Mouse (Mus musculus) right cerebral cortex, postnatal 4 days (tissue): ENCODE measurements at regions not wholly inside any gene's neighbourhood (a gene's known extent, or its start where the extent isn't known, plus 50 kb on each side); places are given as distances from the start of the nearest gene placed in this dataset.
"Not testable (repeated sequence)": the region's sequence is repeated elsewhere in the genome, so short reads cannot be mapped to it uniquely, and the experiment has no call there.

Experiments
- DNase-seq: peaks from one replicate; pipeline ENCODE4 v3.0.0-alpha.2; 2022

DNA sequence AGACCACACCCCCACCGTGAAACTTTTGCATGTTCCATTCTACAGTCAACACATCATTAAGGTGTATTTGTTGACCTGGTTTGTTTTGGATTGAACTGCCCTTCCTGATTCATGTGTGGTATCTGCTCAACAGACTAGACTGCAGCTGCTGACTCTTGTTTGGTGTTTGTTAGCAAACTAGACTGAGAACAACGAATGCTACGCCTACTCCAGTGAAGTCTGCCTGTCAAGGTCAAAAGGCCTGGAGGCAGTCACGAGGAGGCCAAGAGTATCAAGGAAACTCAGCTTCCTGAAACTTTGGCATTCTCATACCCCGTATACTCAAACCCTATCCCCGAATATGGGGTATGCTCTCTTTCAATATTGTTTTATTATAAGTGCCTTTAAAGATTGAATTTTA lies 194.2 kb upstream of the Spin1 start:
- DNase-seq = not testable (repeated sequence)

- DNase-seq = no peak
Measured at GRCm38 (mm10) chr13:50906910-50907309, 193.8 kb upstream of the Spin1 start.

DNA sequence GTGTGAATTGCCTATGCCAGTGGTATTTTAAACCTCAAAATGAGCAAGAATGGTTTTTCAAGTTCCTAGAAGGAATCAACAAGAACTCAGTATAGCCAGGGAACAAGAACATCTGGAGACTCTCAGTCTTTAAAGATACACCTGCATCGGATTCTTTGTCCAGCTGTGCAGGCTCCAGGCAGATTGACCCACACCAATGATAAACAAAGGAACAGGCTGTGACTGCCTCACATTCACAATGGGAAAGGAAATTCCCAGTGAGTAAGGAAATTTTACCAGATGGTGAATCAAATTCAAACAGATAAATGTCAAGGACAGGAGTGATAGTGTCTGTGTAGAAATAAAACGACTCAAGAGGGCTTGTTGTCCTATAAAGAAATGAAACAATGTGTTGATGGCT lies 187.9 kb upstream of the Spin1 start:
- not testable (repeated sequence) for DNase-seq

- DNase-seq = not testable (repeated sequence)
Measured at GRCm38 (mm10) chr13:50934017-50934416, 166.7 kb upstream of the Spin1 start.

GRCm38 (mm10) chr13:50942561-50942960 lies 158.1 kb upstream of the Spin1 start:
- DNase-seq = no peak

- peak; percentile 88 for DNase-seq
Measured at GRCm38 (mm10) chr13:50949545-50950226, 151.0 kb upstream of the Spin1 start.

DNA sequence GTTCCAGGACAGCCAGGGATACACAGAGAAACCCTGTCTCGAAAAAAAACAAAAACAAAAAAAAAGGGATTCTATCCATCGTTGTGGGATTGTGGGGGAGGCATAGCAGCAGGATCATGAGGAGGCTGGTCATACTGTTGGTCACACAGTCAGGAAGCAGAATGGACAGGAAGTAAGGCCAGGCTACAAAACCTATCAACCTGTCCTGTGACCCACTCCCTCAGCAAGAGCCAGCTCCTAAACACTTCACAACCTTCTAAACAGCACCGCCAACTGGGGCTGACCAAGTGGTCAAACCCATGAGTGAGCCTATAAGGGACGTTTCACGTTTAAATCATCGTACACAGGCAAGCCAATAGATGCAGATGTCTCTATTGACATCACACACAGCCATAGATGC lies 146.0 kb upstream of the Spin1 start:
- DNase-seq = no peak

DNA sequence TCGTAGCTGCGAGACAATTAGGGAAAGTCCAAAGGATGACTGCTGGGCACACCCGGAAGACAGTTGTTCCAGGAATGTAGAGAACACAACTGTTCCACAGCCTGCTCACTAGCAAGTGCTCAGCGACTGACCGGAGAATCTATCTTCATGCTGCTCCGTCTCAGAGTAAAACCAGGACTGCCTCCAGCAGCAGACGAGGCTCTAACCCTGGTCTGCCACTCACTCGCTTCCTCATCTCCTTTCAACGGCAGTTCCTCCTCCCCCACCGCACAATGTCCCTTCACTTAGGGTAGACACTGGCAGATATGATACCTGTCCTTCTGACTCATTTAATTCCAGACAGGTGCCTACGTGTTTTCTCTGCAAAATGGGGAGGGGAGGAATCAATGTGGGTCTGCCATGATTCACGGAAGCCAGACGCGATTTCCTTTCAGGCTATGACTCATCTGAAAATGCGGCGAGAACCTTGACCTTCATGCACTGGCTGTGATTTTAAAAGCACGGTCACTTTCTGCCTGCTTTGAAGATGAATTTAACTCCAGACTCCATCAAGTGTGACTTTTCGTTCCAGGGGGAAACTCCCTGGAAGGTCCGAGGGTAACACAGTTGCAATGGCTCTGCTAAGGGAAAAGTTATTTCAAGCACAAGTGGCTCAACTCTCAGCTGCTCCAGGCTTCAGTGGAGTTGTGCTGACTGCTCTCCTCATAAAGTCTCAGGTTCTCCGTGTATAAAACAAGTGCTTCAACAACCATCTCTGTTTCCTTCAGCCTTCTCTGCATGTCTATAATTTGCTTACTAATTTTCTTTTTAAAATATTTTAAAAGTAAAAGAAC lies 142.4 kb upstream of the Spin1 start:
- no peak for DNase-seq

DNA sequence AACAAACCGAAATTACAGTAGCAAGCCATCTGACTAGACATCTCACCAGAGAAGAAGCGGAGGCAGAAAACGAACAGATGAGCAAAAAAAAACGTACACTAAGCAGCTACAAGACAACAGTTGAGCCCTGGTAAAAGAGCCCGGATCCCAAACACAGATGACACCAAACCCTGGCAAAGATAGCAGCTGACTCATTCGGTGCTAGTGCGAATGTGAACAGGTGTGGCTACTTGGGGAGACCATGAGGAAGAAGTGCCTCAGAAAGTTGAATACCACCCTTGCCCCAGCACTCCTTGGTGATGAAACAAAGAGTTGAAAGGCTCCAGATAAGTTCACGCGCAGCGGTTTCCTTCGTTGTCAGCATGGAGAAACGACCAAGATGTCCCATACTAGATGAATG lies 139.8 kb upstream of the Spin1 start:
- DNase-seq = no peak

- peak; percentile 22 for DNase-seq
Measured at GRCm38 (mm10) chr13:50964070-50964469, 136.6 kb upstream of the Spin1 start.

GRCm38 (mm10) chr13:50965041-50965440 lies 135.6 kb upstream of the Spin1 start:
- not testable (repeated sequence) for DNase-seq

DNA sequence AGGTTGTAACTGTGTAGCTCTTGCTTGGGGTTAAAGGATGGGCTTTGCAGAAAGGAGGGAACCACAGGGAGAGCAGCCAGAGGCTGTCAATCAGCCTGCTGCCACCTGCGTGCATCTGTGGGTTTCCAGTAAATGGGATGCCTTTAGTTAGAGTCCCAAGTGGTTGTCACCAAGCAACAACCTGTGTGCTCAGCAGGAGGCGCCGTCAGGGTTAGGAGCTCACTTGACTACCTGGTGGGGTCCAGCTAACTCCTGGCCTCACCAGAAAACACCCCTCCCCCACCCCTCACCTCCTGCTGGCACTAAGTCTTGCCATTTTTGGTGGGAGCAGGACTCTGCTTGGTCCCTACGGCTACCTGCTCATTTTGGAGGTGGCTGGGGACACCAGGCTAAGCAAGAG lies 135.0 kb upstream of the Spin1 start:
- DNase-seq = no peak

DNA sequence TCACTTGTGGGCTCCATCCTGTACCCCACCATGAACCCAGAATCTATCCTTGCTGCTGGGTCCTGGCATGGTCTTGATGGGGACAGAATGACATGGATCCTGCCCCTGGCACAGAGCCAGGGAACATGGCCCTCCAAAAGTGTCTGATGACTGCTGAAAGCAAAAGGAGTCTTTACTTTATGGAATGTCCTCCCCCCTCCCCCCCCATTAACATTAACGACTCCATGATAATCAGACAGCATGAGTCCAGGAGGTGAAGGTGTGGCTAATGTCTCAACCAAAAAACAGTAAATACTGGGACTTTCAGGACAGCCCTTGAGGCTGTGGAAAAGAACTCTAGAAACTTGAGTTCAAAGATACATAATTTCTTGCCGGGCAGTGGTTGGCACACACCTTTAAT lies 133.9 kb upstream of the Spin1 start:
- DNase-seq = no peak

- DNase-seq = no peak
Measured at GRCm38 (mm10) chr13:50973379-50973778, 127.3 kb upstream of the Spin1 start.

GRCm38 (mm10) chr13:50975306-50975920 lies 125.3 kb upstream of the Spin1 start:
- DNase-seq = no peak

DNA sequence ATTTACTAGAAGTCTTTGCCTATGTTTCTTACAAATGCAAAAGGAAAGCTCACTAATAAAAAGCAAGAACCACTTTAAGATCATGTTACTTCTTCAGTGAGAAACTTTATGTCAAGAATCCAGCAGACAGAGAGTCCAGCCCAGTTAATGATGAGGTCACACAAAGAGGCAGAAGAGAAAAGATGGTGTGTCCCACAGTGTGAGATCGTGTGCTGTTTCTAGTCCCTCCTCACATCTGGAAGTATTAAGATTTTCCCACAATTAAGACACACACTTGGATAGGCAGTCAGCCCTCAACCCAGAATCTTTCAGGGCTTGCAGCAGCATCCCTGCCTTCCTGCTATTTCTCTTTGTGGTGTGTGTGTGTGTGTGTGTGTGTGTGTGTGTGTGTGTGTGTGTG lies 118.7 kb upstream of the Spin1 start:
- DNase-seq = no peak

DNA sequence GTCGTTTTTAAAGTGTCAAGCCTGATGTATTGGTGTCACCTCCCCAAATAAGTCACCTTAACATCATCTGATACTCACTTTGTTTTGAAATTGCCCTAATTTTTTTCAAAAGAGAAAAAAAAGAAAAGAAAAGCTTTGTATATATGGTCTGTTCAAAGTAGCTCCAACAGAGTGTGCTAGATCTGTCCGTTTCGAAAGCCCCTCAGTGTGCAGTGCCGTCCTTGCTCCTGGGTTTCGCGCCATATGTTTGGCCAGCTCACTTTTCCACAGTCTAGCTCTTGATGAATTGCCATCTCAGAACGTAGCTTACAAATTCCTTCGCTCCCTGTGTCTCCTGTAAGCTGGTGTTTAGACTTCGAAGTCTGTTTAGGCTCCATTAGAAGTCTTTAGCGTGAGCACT lies 117.7 kb upstream of the Spin1 start:
- DNase-seq = no peak

GRCm38 (mm10) chr13:50991726-50992432 lies 108.8 kb upstream of the Spin1 start:
- DNase-seq = no peak

DNA sequence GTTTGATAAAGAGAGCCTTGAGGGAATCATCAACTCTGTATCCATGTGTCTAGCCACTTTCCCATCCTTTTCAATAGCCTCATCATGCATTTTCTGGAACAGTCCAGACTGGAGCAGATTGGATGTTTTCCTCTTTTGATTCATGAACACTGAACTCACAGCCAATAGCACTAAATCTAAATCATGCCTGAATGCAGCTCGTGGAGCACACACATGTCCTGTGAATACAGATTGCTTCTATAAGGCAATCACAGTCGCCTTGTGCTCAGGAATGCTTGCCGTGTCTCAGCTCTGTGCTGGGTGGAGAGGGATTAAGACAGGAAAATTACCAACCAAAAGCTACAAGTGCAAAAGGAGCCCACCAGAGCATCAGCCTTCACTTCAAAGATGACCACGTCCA lies 100.9 kb upstream of the Spin1 start:
- no peak for DNase-seq

DNA sequence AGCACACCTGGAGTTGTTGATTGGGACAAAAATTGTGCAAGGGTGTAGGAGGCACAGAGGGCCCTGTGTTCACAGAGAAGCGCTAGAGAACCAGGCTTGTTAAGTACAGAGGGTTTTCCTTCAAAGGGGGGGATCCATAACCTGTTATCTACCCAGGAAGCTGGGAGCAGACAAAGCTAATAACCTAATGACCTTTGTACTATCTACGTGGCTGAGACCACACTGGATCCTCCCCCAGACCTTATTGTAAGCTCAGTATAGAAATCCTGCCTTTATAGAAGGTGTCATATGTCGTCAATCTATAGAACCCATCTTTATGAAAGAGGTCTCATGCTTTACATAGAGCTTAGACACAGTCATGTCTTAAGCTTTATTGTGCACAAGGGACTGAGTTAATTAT lies 95.9 kb upstream of the Spin1 start:
- DNase-seq = no peak

- DNase-seq = no peak
Measured at GRCm38 (mm10) chr13:51010736-51011135, 89.9 kb upstream of the Spin1 start.

DNA sequence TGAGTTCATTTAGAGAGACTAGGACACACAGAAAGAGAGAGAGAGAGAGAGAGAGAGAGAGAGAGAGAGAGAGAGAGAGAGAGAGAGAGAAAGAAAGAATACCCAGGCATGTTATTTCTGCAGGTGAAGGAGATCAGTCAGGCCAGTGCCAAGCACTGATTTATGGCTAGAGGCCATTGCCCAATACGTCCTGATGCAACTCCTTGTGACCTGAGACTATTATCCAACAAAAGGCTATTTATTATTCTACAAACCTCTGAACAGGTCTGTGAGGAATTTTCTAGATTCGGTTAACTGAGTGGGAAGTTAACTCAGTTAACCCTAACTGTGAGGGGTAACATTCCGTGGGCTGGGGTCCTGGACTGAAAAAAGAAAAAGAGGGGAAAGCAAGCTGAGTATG lies 84.5 kb upstream of the Spin1 start:
- DNase-seq = no peak

- no peak for DNase-seq
Measured at GRCm38 (mm10) chr13:51016956-51017703, 83.5 kb upstream of the Spin1 start.
